ENCODE assay signal across 10 mouse cellular contexts in genomic region chr15:102116753-102117415, GRCm38 (mm10). TPM values are rescaled to one million over a fixed set of nuclear protein-coding genes. Genes with fewer than 3 reads are reported as not detected.
DNase-seq lines count a peak whose midpoint lies in the region; ATAC-seq and TF ChIP-seq lines count a peak whose summit lies in the region.
"Had no signal": no experiment of that assay in that cellular context is flagged by ENCODE, and none has a peak within 500 bp of the region (broad histone marks: within the 10 kb centered on the region; RNA-seq: fewer than 3 reads in every experiment).

No protein-coding gene starts in this region.

- ATAC-seq in heart, embryonic 11.5 days (replicated peaks; ENCODE audit: insufficient number of reproducible peaks, low FRiP score, low TSS enrichment): no peak
- ATAC-seq in lung, embryonic 14.5 days (ENCODE audit: insufficient read depth): peak; percentile 53
- 0 out of 2 replicates have a peak, but pooled peaks have one; percentile 37 for ATAC-seq in embryonic facial prominence, embryonic 15.5 days (ENCODE audit: insufficient number of reproducible peaks, low FRiP score, low TSS enrichment, low read depth)
- ATAC-seq in midbrain, embryonic 16.5 days: peak; percentile 59

- no peak overlapping the region for H3K9ac ChIP-seq in heart, embryonic 11.5 days (ENCODE audit: low read depth, low read length)
- no peak overlapping the region; the same call in 1 of the 2 replicates for H3K9ac ChIP-seq in lung, embryonic 14.5 days
- H3K9ac ChIP-seq in embryonic facial prominence, embryonic 15.5 days: no peak overlapping the region
- 0 out of 2 replicates have a peak overlapping the region, but pooled peaks have one; percentile 10 for H3K9ac ChIP-seq in midbrain, embryonic 16.5 days (ENCODE audit: low read depth, low read length)

- no peaks in the 10 kb centered on the region; the same call in 1 of the 2 replicates for H3K4me1 ChIP-seq in heart, embryonic 11.5 days (ENCODE audit: control insufficient read depth, insufficient read depth, low read length)
- no peaks in the 10 kb centered on the region for H3K4me1 ChIP-seq in lung, embryonic 14.5 days (ENCODE audit: insufficient read depth)
- H3K4me1 ChIP-seq in embryonic facial prominence, embryonic 15.5 days: peaks cover 54% of the 10 kb centered on the region
- H3K4me1 ChIP-seq in midbrain, embryonic 16.5 days (ENCODE audit: control insufficient read depth, insufficient read depth, low read length): no peaks in the 10 kb centered on the region

- no peak overlapping the region for H3K4me3 ChIP-seq in heart, embryonic 11.5 days (ENCODE audit: low read depth, low read length)
- no peak overlapping the region for H3K4me3 ChIP-seq in lung, embryonic 14.5 days (ENCODE audit: low read depth, low read length)
- H3K4me3 ChIP-seq in embryonic facial prominence, embryonic 15.5 days (replicated peaks): no peak overlapping the region
- no peak overlapping the region for H3K4me3 ChIP-seq in midbrain, embryonic 16.5 days (ENCODE audit: low read depth, low read length)

- no peak overlapping the region for H3K4me2 ChIP-seq in heart, embryonic 11.5 days
- H3K4me2 ChIP-seq in lung, embryonic 14.5 days: 0 out of 2 replicates have a peak overlapping the region, but pooled peaks have one; percentile 15
- H3K4me2 ChIP-seq in embryonic facial prominence, embryonic 15.5 days (replicated peaks): no peak overlapping the region
- no peak overlapping the region for H3K4me2 ChIP-seq in midbrain, embryonic 16.5 days (ENCODE audit: low read length)

- H3K36me3 ChIP-seq in heart, embryonic 11.5 days (ENCODE audit: control insufficient read depth, insufficient read depth, low read length): peaks cover 26% of the 10 kb centered on the region
- peaks cover 93% of the 10 kb centered on the region for H3K36me3 ChIP-seq in lung, embryonic 14.5 days (ENCODE audit: insufficient read depth)
- H3K36me3 ChIP-seq in embryonic facial prominence, embryonic 15.5 days: peaks cover 79% of the 10 kb centered on the region
- peaks cover 29% of the 10 kb centered on the region for H3K36me3 ChIP-seq in midbrain, embryonic 16.5 days (ENCODE audit: control insufficient read depth, insufficient read depth, low read length)

- H3K9me3 ChIP-seq in heart, embryonic 11.5 days (replicated peaks; ENCODE audit: control insufficient read depth, low read length): no peaks in the 10 kb centered on the region
- no peaks in the 10 kb centered on the region for H3K9me3 ChIP-seq in lung, embryonic 14.5 days (ENCODE audit: low read depth, low read length)
- H3K9me3 ChIP-seq in embryonic facial prominence, embryonic 15.5 days (replicated peaks): no peaks in the 10 kb centered on the region
- H3K9me3 ChIP-seq in midbrain, embryonic 16.5 days (replicated peaks; ENCODE audit: control insufficient read depth, low read length, poor library complexity, severe bottlenecking): no peaks in the 10 kb centered on the region

- WGBS in heart, embryonic 11.5 days (ENCODE audit: insufficient replicate concordance): 78% methylated on average over 11 of the region's 11 CpGs
- 62% methylated on average over 11 of the region's 11 CpGs for WGBS in lung, embryonic 14.5 days
- WGBS in embryonic facial prominence, embryonic 15.5 days: 57% methylated on average over 11 of the region's 11 CpGs
- 66% methylated on average over 11 of the region's 11 CpGs for WGBS in midbrain, embryonic 16.5 days

- TF ChIP-seq CTCF in lung, embryonic 14.5 days (IDR thresholded peaks at IDR 0.05; ENCODE audit: low read depth): no peak

- no peak overlapping the region for H3K27ac ChIP-seq in heart, embryonic 11.5 days (ENCODE audit: low read depth, low read length)
- peak overlapping the region; percentile 43; the same call in 1 of the 2 replicates for H3K27ac ChIP-seq in lung, embryonic 14.5 days (ENCODE audit: low read depth)
- peak overlapping the region; percentile 60 for H3K27ac ChIP-seq in embryonic facial prominence, embryonic 15.5 days (replicated peaks)
- peak overlapping the region; percentile 64 for H3K27ac ChIP-seq in midbrain, embryonic 16.5 days (ENCODE audit: low read length)

- H3K27me3 ChIP-seq in heart, embryonic 11.5 days (ENCODE audit: control insufficient read depth, insufficient read depth, low read length): no peaks in the 10 kb centered on the region
- no peaks in the 10 kb centered on the region for H3K27me3 ChIP-seq in lung, embryonic 14.5 days (ENCODE audit: insufficient read depth, low read length)
- H3K27me3 ChIP-seq in embryonic facial prominence, embryonic 15.5 days: no peaks in the 10 kb centered on the region
- no peaks in the 10 kb centered on the region for H3K27me3 ChIP-seq in midbrain, embryonic 16.5 days (ENCODE audit: control insufficient read depth, insufficient read depth, low read depth, low read length)
- H3K27me3 ChIP-seq: CH12.LX had no signal

- DNase-seq in heart, adult 11 months: peak; percentile 95
- peak; percentile 49 for DNase-seq in lung, embryonic 14.5 days
- no peak for DNase-seq in lung, postnatal 36 days
- DNase-seq in MN1 (ENCODE audit: low spot score): no peak
- no peak for DNase-seq in thymus, postnatal 25 days
- DNase-seq: thymus, postnatal 14 days had no signal

RNA-seq across cellular contexts. Expression of gene Tns2, which starts 16.7 kb away (rescaled TPM):
- polyA plus RNA-seq in heart, embryonic 11.5 days (2014; fragmentation: Nextera tagmentation; extraction: Ambion mirVana): 25.0 and 25.4 TPM in 2 replicates
- 48.3 and 56.9 TPM in 2 replicates for polyA plus RNA-seq in lung, embryonic 14.5 days (2014; fragmentation: Nextera tagmentation; extraction: Ambion mirVana)
- polyA plus RNA-seq in embryonic facial prominence, embryonic 15.5 days (2015; fragmentation: Nextera tagmentation; extraction: Ambion mirVana): 45.5 and 57.2 TPM in 2 replicates
- 7.4 and 9.4 TPM in 2 replicates for polyA plus RNA-seq in midbrain, embryonic 16.5 days (2015; fragmentation: Nextera tagmentation; extraction: Ambion mirVana)

RNA-seq across cellular contexts. Expression of gene Spryd3, which starts 19.1 kb away (rescaled TPM):
- 11.1 and 14.6 TPM in 2 replicates for polyA plus RNA-seq in heart, embryonic 11.5 days (2014; fragmentation: Nextera tagmentation; extraction: Ambion mirVana)
- polyA plus RNA-seq in lung, embryonic 14.5 days (2014; fragmentation: Nextera tagmentation; extraction: Ambion mirVana): 11.5 and 13.6 TPM in 2 replicates
- 27.4 and 31.7 TPM in 2 replicates for polyA plus RNA-seq in embryonic facial prominence, embryonic 15.5 days (2015; fragmentation: Nextera tagmentation; extraction: Ambion mirVana)
- polyA plus RNA-seq in midbrain, embryonic 16.5 days (2015; fragmentation: Nextera tagmentation; extraction: Ambion mirVana): 81.1 and 95.9 TPM in 2 replicates

RNA-seq across cellular contexts. Expression of gene Igfbp6, which starts 27.3 kb away (rescaled TPM):
- 0.70 and 1.1 TPM in 2 replicates for polyA plus RNA-seq in heart, embryonic 11.5 days (2014; fragmentation: Nextera tagmentation; extraction: Ambion mirVana)
- 6.8 and 7.2 TPM in 2 replicates for polyA plus RNA-seq in lung, embryonic 14.5 days (2014; fragmentation: Nextera tagmentation; extraction: Ambion mirVana)
- 8.3 and 8.8 TPM in 2 replicates for polyA plus RNA-seq in embryonic facial prominence, embryonic 15.5 days (2015; fragmentation: Nextera tagmentation; extraction: Ambion mirVana)
- polyA plus RNA-seq in midbrain, embryonic 16.5 days (2015; fragmentation: Nextera tagmentation; extraction: Ambion mirVana): 2.5 and 3.1 TPM in 2 replicates

RNA-seq across cellular contexts. Expression of gene Soat2, which starts 33.4 kb away (rescaled TPM):
- polyA plus RNA-seq in heart, embryonic 11.5 days (2014; fragmentation: Nextera tagmentation; extraction: Ambion mirVana): 0.76 and 2.3 TPM in 2 replicates
- 0.16 and 0.19 TPM in 2 replicates for polyA plus RNA-seq in lung, embryonic 14.5 days (2014; fragmentation: Nextera tagmentation; extraction: Ambion mirVana)
- polyA plus RNA-seq in embryonic facial prominence, embryonic 15.5 days (2015; fragmentation: Nextera tagmentation; extraction: Ambion mirVana): 0.21 and 0.41 TPM in 2 replicates
- 0.21 TPM in 1 of 2 replicates, not detected in the other for polyA plus RNA-seq in midbrain, embryonic 16.5 days (2015; fragmentation: Nextera tagmentation; extraction: Ambion mirVana)

RNA-seq across cellular contexts. Expression of gene Eif4b, which starts 43.3 kb away (rescaled TPM):
- 71.6 and 83.5 TPM in 2 replicates for polyA plus RNA-seq in heart, embryonic 11.5 days (2014; fragmentation: Nextera tagmentation; extraction: Ambion mirVana)
- 134 and 137 TPM in 2 replicates for polyA plus RNA-seq in lung, embryonic 14.5 days (2014; fragmentation: Nextera tagmentation; extraction: Ambion mirVana)
- polyA plus RNA-seq in embryonic facial prominence, embryonic 15.5 days (2015; fragmentation: Nextera tagmentation; extraction: Ambion mirVana): 107 and 113 TPM in 2 replicates
- polyA plus RNA-seq in midbrain, embryonic 16.5 days (2015; fragmentation: Nextera tagmentation; extraction: Ambion mirVana): 87.3 and 90.0 TPM in 2 replicates

Comparison
In these comparisons a context has a peak if more than half of its experiments do, and no peak if none do; other contexts are left out.
1. DNase-seq: peak in heart, adult 11 months (single experiment) and lung, embryonic 14.5 days (single experiment); none in lung, postnatal 36 days (single experiment), MN1 (single experiment) and thymus, postnatal 25 days (single experiment).